Mouse (Mus musculus): ENCODE results near the gene Ogfod2. TPM values are rescaled to one million over a fixed set of nuclear protein-coding genes. Genes with fewer than 3 reads are reported as not detected.

The Ogfod2 gene
- polyA plus RNA-seq, 1 experiment: 15.2 TPM

DNA sequence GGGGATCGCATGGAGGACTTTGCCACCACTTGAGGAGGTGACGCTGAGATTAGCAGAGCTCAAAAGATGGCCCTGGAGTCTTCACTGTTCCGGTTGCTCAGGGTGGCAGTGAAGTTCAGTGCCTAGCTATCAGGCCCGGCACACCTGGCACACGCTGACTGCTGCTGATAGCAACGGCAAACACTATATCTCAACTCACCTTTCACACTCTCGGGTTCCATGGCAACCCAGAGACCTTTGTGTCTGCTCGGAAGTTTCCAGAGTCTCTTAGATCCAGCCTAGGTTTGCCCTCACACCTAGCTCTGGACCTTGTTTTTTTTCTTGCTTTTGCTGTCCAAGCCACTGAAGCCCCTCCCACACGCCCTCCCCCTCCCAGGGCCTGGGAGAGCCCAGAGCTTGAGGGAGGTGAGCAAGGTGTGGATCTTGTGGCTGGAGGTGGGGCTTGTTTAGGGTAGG, 20.1 kb upstream of the Ogfod2 start:
- no peaks in the 10 kb centered on the region for H3K27me3 ChIP-seq (ENCODE audit: control insufficient read depth, insufficient read depth, insufficient read length)
- H3K4me2 ChIP-seq (ENCODE audit: low read depth): no peak overlapping the region
- no peaks in the 10 kb centered on the region for H3K79me2 ChIP-seq (ENCODE audit: control insufficient read depth, insufficient read depth)
- H3K36me3 ChIP-seq (ENCODE audit: control insufficient read depth, insufficient read depth): no peaks in the 10 kb centered on the region
- TF ChIP-seq REST (IDR thresholded peaks at IDR 0.05; ENCODE audit: insufficient read depth, insufficient read length) (no peak), E2F4 (IDR thresholded peaks at IDR 0.05; ENCODE audit: insufficient read depth) (no peak), MYOD1 (IDR thresholded peaks at IDR 0.05; ENCODE audit: control insufficient read depth in 1 of 3, insufficient read length in 2 of 3, low read depth in 2 of 3) (no peak), TCF3 (IDR thresholded peaks at IDR 0.05; ENCODE audit: insufficient read length, low read depth) (no peak), POLR2AphosphoS2 (IDR thresholded peaks at IDR 0.05; ENCODE audit: insufficient read length, low read depth) (no peak), MYOG (IDR thresholded peaks at IDR 0.05; ENCODE audit: control insufficient read depth in 1 of 3, insufficient read depth in 1 of 3, insufficient read length in 2 of 3, low read depth in 2 of 3) (no peak)
- no peak overlapping the region for H3K4me3 ChIP-seq
- H3ac ChIP-seq (ENCODE audit: control insufficient read depth, insufficient read length): no peak overlapping the region

DNA sequence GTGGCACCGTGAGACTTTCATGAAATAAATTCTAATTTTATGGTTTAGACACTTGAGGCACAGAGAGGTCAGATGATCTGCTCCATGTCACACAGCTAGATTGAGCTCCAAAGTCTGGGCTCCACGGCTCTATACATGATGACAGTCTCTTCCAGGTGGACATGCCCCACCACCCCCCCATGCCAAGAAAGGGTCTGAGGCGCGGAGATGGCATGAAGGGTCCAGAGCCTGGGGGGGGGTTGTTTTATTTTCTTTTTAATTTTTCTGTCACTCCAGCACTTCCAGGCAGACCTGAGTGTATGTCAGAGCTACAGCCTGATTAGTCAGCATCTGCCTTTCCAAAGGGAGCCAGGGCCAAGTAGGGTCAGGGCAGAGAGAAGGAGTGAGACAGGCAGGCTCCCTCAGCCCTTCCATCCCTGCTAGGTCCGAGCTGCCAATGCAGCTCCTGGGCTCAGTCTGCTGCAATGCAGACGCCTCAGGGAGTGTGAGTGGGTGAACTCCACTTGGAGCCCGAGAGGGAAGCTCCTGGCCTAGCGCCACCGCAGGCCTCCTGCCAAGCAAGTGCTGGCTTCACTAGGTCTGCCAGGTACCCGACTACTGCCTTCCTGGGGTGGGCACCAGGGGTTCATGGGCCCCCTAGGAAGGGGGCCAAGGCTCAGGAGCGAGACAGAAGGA, 18.8 kb upstream of the Ogfod2 start:
- H3K36me3 ChIP-seq (ENCODE audit: control insufficient read depth, insufficient read depth): no peaks in the 10 kb centered on the region
- H3K79me2 ChIP-seq (ENCODE audit: control insufficient read depth, insufficient read depth): no peaks in the 10 kb centered on the region
- no peak for TF ChIP-seq REST (IDR thresholded peaks at IDR 0.05; ENCODE audit: insufficient read depth, insufficient read length)
- TF ChIP-seq TCF12 (IDR thresholded peaks at IDR 0.05; ENCODE audit: insufficient read depth, poor library complexity, severe bottlenecking): no peak
- TF ChIP-seq CEBPB (IDR thresholded peaks at IDR 0.05; ENCODE audit: insufficient read depth, poor library complexity, severe bottlenecking): no peak
- no peak for TF ChIP-seq POLR2AphosphoS2 (IDR thresholded peaks at IDR 0.05; ENCODE audit: insufficient read length, low read depth)
- TF ChIP-seq POLR2A (IDR thresholded peaks at IDR 0.05; ENCODE audit: insufficient read length, low read depth): no peak
- TF ChIP-seq MYOD1 (IDR thresholded peaks at IDR 0.05; ENCODE audit: control insufficient read depth in 1 of 3, insufficient read length in 2 of 3, low read depth in 2 of 3): no peak
- no peak for TF ChIP-seq MYOG (IDR thresholded peaks at IDR 0.05; ENCODE audit: control insufficient read depth in 1 of 3, insufficient read depth in 1 of 3, insufficient read length in 2 of 3, low read depth in 2 of 3)
- TF ChIP-seq MAX (IDR thresholded peaks at IDR 0.05; ENCODE audit: low read depth): no peak
- TF ChIP-seq USF1 (IDR thresholded peaks at IDR 0.05; ENCODE audit: low read depth): no peak
- TF ChIP-seq TCF3 (IDR thresholded peaks at IDR 0.05; ENCODE audit: insufficient read length, low read depth): no peak
- no peak overlapping the region for H3K4me3 ChIP-seq
- H3ac ChIP-seq (ENCODE audit: control insufficient read depth, insufficient read length): no peak overlapping the region
- H3K4me2 ChIP-seq (ENCODE audit: low read depth): no peak overlapping the region
- no peaks in the 10 kb centered on the region for H3K27me3 ChIP-seq (ENCODE audit: control insufficient read depth, insufficient read depth, insufficient read length)

DNA sequence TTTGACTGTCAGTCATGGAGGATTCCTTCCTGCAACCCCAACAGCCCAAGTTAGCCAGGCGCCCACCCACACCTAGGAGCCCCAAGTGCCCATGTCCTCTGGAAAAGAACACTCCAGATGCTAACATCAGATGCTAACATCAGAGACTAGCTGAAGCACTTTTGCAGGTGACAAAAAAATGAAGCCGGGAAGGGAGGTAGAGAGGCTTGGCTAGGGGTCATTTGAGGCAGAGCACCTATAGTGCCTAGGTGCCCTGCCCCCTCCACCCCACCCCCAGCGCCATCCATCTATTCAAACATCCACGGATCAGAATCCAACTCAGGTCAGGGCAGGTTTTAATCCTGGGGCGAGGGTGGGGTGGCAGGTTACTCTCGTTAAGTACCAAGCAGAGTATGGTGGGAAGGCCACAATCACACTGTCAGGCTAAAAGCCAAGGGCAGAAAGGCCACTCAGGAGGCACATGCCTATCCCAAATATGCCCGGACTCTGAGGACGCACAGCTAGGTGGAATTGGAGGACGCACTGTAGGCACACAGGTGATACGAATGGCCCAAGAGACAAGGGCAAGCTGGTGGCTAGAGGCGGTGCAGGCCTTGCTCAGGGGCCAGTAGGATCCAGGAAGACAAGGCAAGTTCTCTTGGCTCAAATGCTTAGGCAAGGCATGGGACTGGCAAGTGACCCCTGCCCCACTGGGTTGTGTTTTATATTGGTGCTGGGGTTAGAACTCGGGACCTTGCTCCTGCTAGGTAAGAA, 18.1 kb upstream of the Ogfod2 start:
- Histone ChIP-seq H3K79me2 (ENCODE audit: control insufficient read depth, insufficient read depth) (no peaks in the 10 kb centered on the region), H3K4me3 (no peak overlapping the region), H3K27me3 (ENCODE audit: control insufficient read depth, insufficient read depth, insufficient read length) (no peaks in the 10 kb centered on the region), H3K4me2 (ENCODE audit: low read depth) (no peak overlapping the region), H3K36me3 (ENCODE audit: control insufficient read depth, insufficient read depth) (no peaks in the 10 kb centered on the region), H3ac (ENCODE audit: control insufficient read depth, insufficient read length) (no peak overlapping the region)
- TF ChIP-seq POLR2AphosphoS2 (IDR thresholded peaks at IDR 0.05; ENCODE audit: insufficient read length, low read depth): no peak

DNA sequence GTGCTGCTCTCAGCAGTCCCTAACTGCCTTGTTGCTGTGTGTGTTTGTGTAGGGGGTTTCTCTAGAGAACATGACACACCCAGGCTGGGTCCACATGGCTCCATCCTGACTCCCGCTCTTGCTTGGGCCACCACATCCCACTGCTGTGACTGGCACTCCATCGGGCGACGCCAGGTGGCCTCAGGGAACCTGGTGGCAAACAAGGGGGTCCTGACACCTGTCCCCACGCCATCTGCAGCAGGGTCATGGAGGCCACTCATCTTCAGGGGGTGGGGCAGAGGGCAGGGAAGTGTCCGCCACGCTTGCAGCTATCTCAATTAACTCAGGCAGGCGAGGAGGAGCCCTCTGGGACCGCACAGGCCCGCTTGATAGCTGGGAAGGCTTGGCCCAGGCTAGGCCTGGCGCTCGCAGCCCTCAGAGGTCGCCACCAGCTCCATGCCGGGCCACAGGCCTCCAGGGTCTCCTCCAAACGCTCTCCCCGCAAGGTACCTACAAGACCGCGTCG, 17.0 kb upstream of the Ogfod2 start:
- Histone ChIP-seq H3K4me3 (peak overlapping the region; percentile 7), H3K4me2 (ENCODE audit: low read depth) (peak overlapping the region; percentile 67), H3ac (ENCODE audit: control insufficient read depth, insufficient read length) (no peak overlapping the region), H3K27me3 (ENCODE audit: control insufficient read depth, insufficient read depth, insufficient read length) (no peaks in the 10 kb centered on the region), H3K36me3 (ENCODE audit: control insufficient read depth, insufficient read depth) (no peaks in the 10 kb centered on the region), H3K79me2 (ENCODE audit: control insufficient read depth, insufficient read depth) (no peaks in the 10 kb centered on the region)
- no peak for TF ChIP-seq E2F4 (IDR thresholded peaks at IDR 0.05; ENCODE audit: insufficient read depth)
- no peak for TF ChIP-seq REST (IDR thresholded peaks at IDR 0.05; ENCODE audit: insufficient read depth, insufficient read length)
- TF ChIP-seq MYOD1 (IDR thresholded peaks at IDR 0.05; ENCODE audit: control insufficient read depth in 1 of 3, insufficient read length in 2 of 3, low read depth in 2 of 3): peak in 2 of 3 experiments; percentile 20 to 33
- TF ChIP-seq TCF3 (IDR thresholded peaks at IDR 0.05; ENCODE audit: insufficient read length, low read depth): no peak
- no peak for TF ChIP-seq MAX (IDR thresholded peaks at IDR 0.05; ENCODE audit: low read depth)

DNA sequence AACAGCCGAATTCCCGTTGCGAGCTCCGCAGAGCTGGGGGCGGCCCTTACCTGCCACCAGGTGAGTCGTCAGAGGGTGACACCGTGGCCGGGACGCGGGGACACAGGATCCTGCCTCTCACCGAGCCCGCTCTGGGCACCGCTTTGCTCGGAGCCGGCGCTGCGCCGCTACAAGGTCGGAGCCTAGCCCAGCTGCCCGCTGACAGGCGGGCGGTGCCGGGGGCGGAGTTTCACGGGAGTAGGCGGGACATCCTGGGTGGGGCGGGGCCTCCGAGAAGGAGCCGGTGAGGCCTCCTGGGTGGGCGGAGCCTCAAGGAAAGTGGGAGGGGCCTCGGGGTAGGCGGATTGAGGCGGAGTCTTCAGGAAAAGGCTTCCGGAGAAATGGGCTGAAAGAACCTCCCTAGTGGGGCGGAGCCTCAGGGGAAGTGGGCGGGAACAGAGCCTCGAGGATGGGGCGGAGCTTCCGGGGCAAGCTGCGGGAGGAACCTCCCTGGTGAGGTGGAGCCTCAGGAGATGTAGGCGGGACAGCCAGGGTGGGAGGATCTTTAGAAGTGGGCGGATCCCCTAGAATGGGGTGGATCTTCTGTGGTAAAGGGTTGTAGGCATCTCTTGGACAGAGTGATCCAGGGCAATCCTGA, 16.4 kb upstream of the Ogfod2 start, which contains the start of gene Abcb9:
Gene Abcb9 (minus strand): TSS at position 203 of the 637 bp plus-strand sequence.
- no peak for TF ChIP-seq E2F4 (IDR thresholded peaks at IDR 0.05; ENCODE audit: insufficient read depth)
- TF ChIP-seq USF1 (IDR thresholded peaks at IDR 0.05; ENCODE audit: low read depth): no peak
- peak; percentile 58 for TF ChIP-seq POLR2A (IDR thresholded peaks at IDR 0.05; ENCODE audit: insufficient read length, low read depth)
- no peak for TF ChIP-seq SRF (IDR thresholded peaks at IDR 0.05; ENCODE audit: control insufficient read depth, insufficient read length, low read depth)
- no peak for TF ChIP-seq MAX (IDR thresholded peaks at IDR 0.05; ENCODE audit: low read depth)
- no peak for TF ChIP-seq MYOG (IDR thresholded peaks at IDR 0.05; ENCODE audit: control insufficient read depth in 1 of 3, insufficient read depth in 1 of 3, insufficient read length in 2 of 3, low read depth in 2 of 3)
- TF ChIP-seq REST (IDR thresholded peaks at IDR 0.05; ENCODE audit: insufficient read depth, insufficient read length): no peak
- TF ChIP-seq CEBPB (IDR thresholded peaks at IDR 0.05; ENCODE audit: insufficient read depth, poor library complexity, severe bottlenecking): no peak
- Histone ChIP-seq H3ac (ENCODE audit: control insufficient read depth, insufficient read length) (no peak within 1 kb of the TSS), H3K4me2 (ENCODE audit: low read depth) (peak within 1 kb of the TSS; percentile 67), H3K4me3 (peak within 1 kb of the TSS; percentile 7), H3K79me2 (ENCODE audit: control insufficient read depth, insufficient read depth) (no peaks in the 10 kb centered on the region), H3K36me3 (ENCODE audit: control insufficient read depth, insufficient read depth) (no peaks in the 10 kb centered on the region), H3K27me3 (ENCODE audit: control insufficient read depth, insufficient read depth, insufficient read length) (no peaks in the 10 kb centered on the region)
